Comparison of ENCODE assay signal across 7 mouse cellular contexts in genomic region chr5:137313466-137314192, GRCm38 (mm10). TPM values are rescaled to one million over a fixed set of nuclear protein-coding genes. Genes with fewer than 3 reads are reported as not detected.
A peak's percentile ranks its signal among the peaks of the same experiment; 100 is the strongest.
DNase-seq lines count a peak whose midpoint lies in the region; ATAC-seq and TF ChIP-seq lines count a peak whose summit lies in the region.

No protein-coding gene starts in this region.

- no peak for ATAC-seq in G1E (ENCODE audit: extremely low read depth, insufficient number of reproducible peaks, low FRiP score, poor library complexity, severe bottlenecking)
- peak; percentile 2 to 9; a peak in 2 of 4 replicates for ATAC-seq in hematopoietic stem cell, adult 5-6 weeks (replicated peaks in 1 of 2; ENCODE audit: insufficient read depth in 1 of 2, low FRiP score in 2 of 2, low TSS enrichment in 1 of 2, low read depth in 1 of 2, poor library complexity in 2 of 2, severe bottlenecking in 2 of 2)
- ATAC-seq in lung, postnatal 0 days: peak; percentile 29; the same call in 1 of the 2 replicates

- 1% methylated on average over 22 of the region's 22 CpGs for WGBS in lung, postnatal 0 days

- TF ChIP-seq CTCF in E14TG2a.4 (conservative IDR thresholded peaks at IDR 0.05; ENCODE audit: low read length): no peak
- TF ChIP-seq CTCF in G1E (IDR thresholded peaks at IDR 0.05; ENCODE audit: low read depth, low read length): no peak
- no peak for TF ChIP-seq CTCF in lung, postnatal 0 days (IDR thresholded peaks at IDR 0.05)

- TF ChIP-seq EP300 in lung, postnatal 0 days (IDR thresholded peaks at IDR 0.05): no peak

- H3K9ac ChIP-seq in lung, postnatal 0 days (replicated peaks; ENCODE audit: low read depth): peak overlapping the region; percentile 89

- H3K4me2 ChIP-seq in lung, postnatal 0 days (replicated peaks; ENCODE audit: low read depth, low read length): peak overlapping the region; percentile 83

- H3K36me3 ChIP-seq in E14TG2a.4 (ENCODE audit: insufficient read depth, low read length) (peaks cover 59% of the 10 kb centered on the region), G1E (replicated peaks) (peaks cover 46% of the 10 kb centered on the region)
- peaks cover 14% of the 10 kb centered on the region; the same call in 1 of the 2 replicates for H3K36me3 ChIP-seq in lung, postnatal 0 days (ENCODE audit: insufficient read depth, low read length)

- no peaks in the 10 kb centered on the region for H3K9me3 ChIP-seq in E14TG2a.4 (ENCODE audit: low read length)
- peaks cover 5% of the 10 kb centered on the region for H3K9me3 ChIP-seq in G1E (replicated peaks)
- H3K9me3 ChIP-seq in lung, postnatal 0 days (ENCODE audit: low read length): no peaks in the 10 kb centered on the region

- H3K4me1 ChIP-seq in E14TG2a.4 (replicated peaks; ENCODE audit: low read depth, low read length) (peaks cover 55% of the 10 kb centered on the region), G1E (ENCODE audit: insufficient read depth, low read depth, low read length) (peaks cover 89% of the 10 kb centered on the region)
- peaks cover 10% of the 10 kb centered on the region for H3K4me1 ChIP-seq in lung, postnatal 0 days (ENCODE audit: insufficient read depth, low read depth, low read length)

- DNase-seq in G1E (ENCODE audit: low spot score): no peak
- DNase-seq in lung, postnatal 0 days (ENCODE audit: low spot score): peak; percentile 76
- DNase-seq in cerebellum, postnatal 14 days: no peak
- DNase-seq in urinary bladder, postnatal 25 days (ENCODE audit: low spot score): no peak
- DNase-seq in embryo, embryonic 11 days: no peak

- peak overlapping the region; percentile 82 for H3K4me3 ChIP-seq in E14TG2a.4 (replicated peaks; ENCODE audit: low read length)
- peak overlapping the region; percentile 72 for H3K4me3 ChIP-seq in G1E (ENCODE audit: low read depth, low read length)
- H3K4me3 ChIP-seq in lung, postnatal 0 days (ENCODE audit: low read depth, low read length): peak overlapping the region; percentile 60

- H3K27me3 ChIP-seq in E14TG2a.4 (ENCODE audit: insufficient read depth, low read length) (peaks cover 23% of the 10 kb centered on the region), G1E (ENCODE audit: insufficient read depth, low read length) (peaks cover 27% of the 10 kb centered on the region; the same call in 1 of the 2 replicates)
- no peaks in the 10 kb centered on the region for H3K27me3 ChIP-seq in lung, postnatal 0 days (replicated peaks; ENCODE audit: insufficient read depth, low read length)

- H3K27ac ChIP-seq in lung, postnatal 0 days (ENCODE audit: low read length): peak overlapping the region; percentile 94

RNA-seq across cellular contexts. Expression of gene Trip6, which starts 0.6 kb away (rescaled TPM):
- total RNA-seq in G1E (2014; fragmentation: Nextera tagmentation): 21.7 and 25.5 TPM in 2 replicates
- 4.6 and 8.8 TPM in 2 replicates for total RNA-seq in G1E (2017)
- polyA plus RNA-seq in G1E (2012): 57.8 and 77.7 TPM in 2 replicates
- total RNA-seq in hematopoietic stem cell, adult 5-6 weeks (2017): 17.0 and 21.4 TPM in 2 replicates
- polyA plus RNA-seq in lung, postnatal 0 days (2015; fragmentation: Nextera tagmentation; extraction: Ambion mirVana): 45.8 and 50.1 TPM in 2 replicates

RNA-seq across cellular contexts. Expression of gene Srrt, which starts 6.2 kb away (rescaled TPM):
- total RNA-seq in G1E (2014; fragmentation: Nextera tagmentation) (167 and 243 TPM in 2 replicates), G1E (2017) (185 and 189 TPM in 2 replicates)
- 329 and 331 TPM in 2 replicates for polyA plus RNA-seq in G1E (2012)
- 313 and 317 TPM in 2 replicates for total RNA-seq in hematopoietic stem cell, adult 5-6 weeks (2017)
- polyA plus RNA-seq in lung, postnatal 0 days (2015; fragmentation: Nextera tagmentation; extraction: Ambion mirVana): 30.9 and 32.7 TPM in 2 replicates

RNA-seq across cellular contexts. Expression of gene Ufsp1, which starts 19.2 kb away (rescaled TPM):
- 17.9 and 24.7 TPM in 2 replicates for total RNA-seq in G1E (2014; fragmentation: Nextera tagmentation)
- 11.7 and 13.8 TPM in 2 replicates for total RNA-seq in G1E (2017)
- 29.7 and 29.9 TPM in 2 replicates for polyA plus RNA-seq in G1E (2012)
- total RNA-seq in hematopoietic stem cell, adult 5-6 weeks (2017): 0.94 and 3.6 TPM in 2 replicates
- 4.7 and 7.2 TPM in 2 replicates for polyA plus RNA-seq in lung, postnatal 0 days (2015; fragmentation: Nextera tagmentation; extraction: Ambion mirVana)

RNA-seq across cellular contexts. Expression of gene Slc12a9, which starts 19.8 kb away (rescaled TPM):
- total RNA-seq in G1E (2014; fragmentation: Nextera tagmentation): 5.9 and 8.1 TPM in 2 replicates
- total RNA-seq in G1E (2017): 2.3 and 3.1 TPM in 2 replicates
- 4.1 and 5.3 TPM in 2 replicates for polyA plus RNA-seq in G1E (2012)
- 4.2 and 8.9 TPM in 2 replicates for total RNA-seq in hematopoietic stem cell, adult 5-6 weeks (2017)
- polyA plus RNA-seq in lung, postnatal 0 days (2015; fragmentation: Nextera tagmentation; extraction: Ambion mirVana): 8.2 TPM in 2 replicates

RNA-seq across cellular contexts. Expression of gene Ache, which starts 26.3 kb away (rescaled TPM):
- total RNA-seq in G1E (2014; fragmentation: Nextera tagmentation) (62.7 and 168 TPM in 2 replicates), G1E (2017) (7.4 and 7.8 TPM in 2 replicates)
- 36.5 and 46.4 TPM in 2 replicates for polyA plus RNA-seq in G1E (2012)
- total RNA-seq in hematopoietic stem cell, adult 5-6 weeks (2017): 1.3 and 1.9 TPM in 2 replicates
- 0.92 and 1.2 TPM in 2 replicates for polyA plus RNA-seq in lung, postnatal 0 days (2015; fragmentation: Nextera tagmentation; extraction: Ambion mirVana)
